In genomic region chr17:44612002-44612401, GRCm38 (mm10) we compare ENCODE assay signal across 30 mouse cellular contexts.
"Had no signal": no experiment of that assay in that cellular context is flagged by ENCODE, and none has a peak within 500 bp of the region (broad histone marks: within the 10 kb centered on the region; RNA-seq: fewer than 3 reads in every experiment).

No protein-coding gene starts in this region.

- H3K9ac ChIP-seq: limb, embryonic 12.5 days; limb, embryonic 13.5 days; limb, embryonic 15.5 days; liver, embryonic 13.5 days; liver, embryonic 14.5 days; liver, embryonic 15.5 days; liver, postnatal 0 days; lung, embryonic 14.5 days; lung, embryonic 15.5 days; midbrain, embryonic 12.5 days; midbrain, embryonic 15.5 days; neural tube, embryonic 12.5 days; neural tube, embryonic 13.5 days had no signal

- H3K4me2 ChIP-seq: limb, embryonic 12.5 days; limb, embryonic 13.5 days; limb, embryonic 15.5 days; liver, embryonic 11.5 days; liver, embryonic 13.5 days; liver, embryonic 15.5 days; lung, embryonic 14.5 days; lung, embryonic 15.5 days; midbrain, embryonic 12.5 days; midbrain, embryonic 15.5 days; neural tube, embryonic 12.5 days; neural tube, embryonic 13.5 days had no signal

- H3K4me3 ChIP-seq: limb, embryonic 10.5 days; limb, embryonic 12.5 days; limb, embryonic 13.5 days; limb, embryonic 15.5 days; liver, embryonic 13.5 days; liver, embryonic 15.5 days; lung, embryonic 15.5 days; megakaryocyte, embryonic 14.5 days; midbrain, embryonic 10.5 days; midbrain, embryonic 12.5 days; midbrain, embryonic 15.5 days; myocyte; neural tube, embryonic 12.5 days; neural tube, embryonic 13.5 days had no signal

- H3K27ac ChIP-seq: limb, embryonic 12.5 days; limb, embryonic 13.5 days; limb, embryonic 15.5 days; liver, embryonic 13.5 days; liver, embryonic 14.5 days; liver, embryonic 15.5 days; lung, embryonic 15.5 days; macrophage; midbrain, embryonic 10.5 days; midbrain, embryonic 12.5 days; midbrain, embryonic 15.5 days; neural tube, embryonic 12.5 days had no signal

- H3K36me3 ChIP-seq: limb, embryonic 12.5 days; limb, embryonic 15.5 days; liver, embryonic 13.5 days; liver, embryonic 15.5 days; lung, embryonic 15.5 days; midbrain, embryonic 10.5 days; midbrain, embryonic 12.5 days; midbrain, embryonic 15.5 days; neural tube, embryonic 12.5 days; neural tube, embryonic 13.5 days had no signal

- H3K27me3 ChIP-seq: liver, embryonic 13.5 days; megakaryocyte, embryonic 14.5 days; midbrain, embryonic 12.5 days; midbrain, embryonic 15.5 days; neural tube, embryonic 12.5 days; neural tube, embryonic 13.5 days had no signal

- ATAC-seq: liver, postnatal 0 days; lung, postnatal 0 days; midbrain, embryonic 16.5 days had no signal

- H3K4me1 ChIP-seq: liver, embryonic 15.5 days; midbrain, embryonic 15.5 days; neural tube, embryonic 12.5 days had no signal

- H3K9me3 ChIP-seq: limb, embryonic 10.5 days; limb, embryonic 12.5 days; limb, embryonic 13.5 days; limb, embryonic 15.5 days; liver, embryonic 13.5 days; liver, embryonic 15.5 days; lung, embryonic 15.5 days; megakaryocyte, embryonic 14.5 days; midbrain, embryonic 10.5 days; midbrain, embryonic 12.5 days; midbrain, embryonic 15.5 days; neural tube, embryonic 12.5 days; neural tube, embryonic 13.5 days had no signal

- DNase-seq: left cerebral cortex, postnatal 4 days; liver; liver, embryonic 13.5 days; liver, postnatal 0 days; lung, adult 18-20 months; lung, adult 2 months; lung, postnatal 10 days; lung, postnatal 14 days; lung, postnatal 36 days; lung, postnatal 4 days; midbrain, embryonic 14.5 days had no signal
